Mouse (Mus musculus) midbrain, postnatal 0 days (tissue): ENCODE data around the gene Cntnap5a. TPM values are rescaled to one million over a fixed set of nuclear protein-coding genes. Genes with fewer than 3 reads are reported as not detected.

ENCODE experiments used
- ATAC-seq: fragments of 200-750 bp; cut with Nextera tagmentation; 2 replicates; pipeline ENCODE4 v1.8.0; 2017; ENCODE audit warnings: moderate number of reproducible peaks, mild to moderate bottlenecking, moderate TSS enrichment, moderate library complexity; ENCODE audit not compliant: low FRiP score
- DNase-seq: peaks from one replicate; pipeline ENCODE4 v3.0.0-alpha.2; 2015; ENCODE audit warnings: low spot score
- H3K27ac ChIP-seq: fragments of 300-500 bp; sonication (generic); 2 replicates; pipeline ENCODE4 v1.5.1; 2014; ENCODE audit warnings: low read depth, mild to moderate bottlenecking, low read length, mixed read lengths
- H3K27me3 ChIP-seq: fragments of 300-500 bp; sonication (generic); 2 replicates; pipeline ENCODE4 v1.6.1; 2014; ENCODE audit warnings: low read length, control low read depth, mixed read lengths; ENCODE audit not compliant: insufficient read depth
- H3K36me3 ChIP-seq: fragments of 300-500 bp; sonication (generic); 2 replicates; pipeline ENCODE4 v1.6.1; 2014; ENCODE audit warnings: low read length, control low read depth, mixed read lengths; ENCODE audit not compliant: insufficient read depth
- H3K4me1 ChIP-seq: fragments of 300-500 bp; sonication (generic); 2 replicates; pipeline ENCODE4 v1.6.1; 2014; ENCODE audit warnings: mild to moderate bottlenecking, control low read depth, antibody characterized with exemption, low read length, mixed read lengths; ENCODE audit not compliant: insufficient read depth
- H3K4me2 ChIP-seq: fragments of 300-500 bp; sonication (generic); 2 replicates; pipeline ENCODE4 v1.6.1; 2014; ENCODE audit warnings: low read depth, mild to moderate bottlenecking, low read length, mixed read lengths; ENCODE audit not compliant: poor library complexity, severe bottlenecking
- H3K4me3 ChIP-seq: fragments of 300-500 bp; sonication (generic); 2 replicates; pipeline ENCODE4 v1.5.1; 2014; ENCODE audit warnings: low read depth, mild to moderate bottlenecking, low read length, moderate library complexity
- H3K9ac ChIP-seq: fragments of 300-500 bp; sonication (generic); replicated peaks from 2 replicates; pipeline ENCODE4 v1.6.1; 2014; ENCODE audit warnings: mild to moderate bottlenecking, low read length, moderate library complexity, mixed read lengths; ENCODE audit not compliant: poor library complexity, severe bottlenecking
- H3K9me3 ChIP-seq: fragments of 300-500 bp; sonication (generic); 2 replicates; pipeline ENCODE4 v1.6.1; 2016; ENCODE audit warnings: low read length, control low read depth
- CTCF ChIP-seq: IDR thresholded peaks from 2 replicates; pipeline ENCODE4 v1.5.1; 2016; ENCODE audit warnings: antibody characterized with exemption, mild to moderate bottlenecking
- WGBS: fragments of 180-500 bp; shearing (Covaris S2); extraction: QIAGEN DNeasy Blood & Tissue Kit; methylation state at CpG from one replicate; pipeline ENCODE4 v1.1.7; 2014; 5-methylcytosine and 5-hydroxymethylcytosine counted together
- polyA plus RNA-seq: library from polyadenylated mRNA; unstranded; fragments of >200 nt; fragmentation: Nextera tagmentation; extraction: Ambion mirVana; gene quantifications from 2 replicates; pipeline ENCODE4 v1.2.1, GENCODE M21; 2015
- total RNA-seq: library from RNA; depleted of rRNA; stranded (reverse); fragments of >200 nt; gene quantifications from 2 replicates; pipeline ENCODE4 v1.2.3, GENCODE M21; 2014

Gene Cntnap5a
- total and polyA plus RNA-seq, 2 experiments from 2014 or later: 2.9 to 20.4 TPM

DNA sequence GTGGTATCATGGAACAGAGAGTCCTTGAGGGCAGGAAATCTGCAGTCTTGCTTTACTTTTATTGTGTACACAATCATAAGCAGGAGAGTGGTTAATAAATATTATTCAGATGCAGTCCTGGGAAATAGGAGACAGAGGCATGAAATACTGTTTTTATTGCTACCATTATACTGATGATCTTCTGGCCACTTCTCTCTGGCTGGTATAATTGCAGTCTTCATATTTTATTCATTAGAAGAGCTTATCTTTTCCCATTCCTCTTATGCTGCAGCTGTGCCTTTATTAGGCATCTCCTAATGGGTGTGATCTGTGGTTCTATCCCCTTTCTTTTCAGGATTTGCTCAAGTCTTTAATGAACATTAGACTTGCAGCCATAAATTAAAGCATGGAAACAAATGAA is 707.8 kb downstream of the Cntnap5a start:
- Histone ChIP-seq H3K4me1 (no peaks in the 10 kb centered on the region), H3K36me3 (no peaks in the 10 kb centered on the region), H3K27me3 (no peaks in the 10 kb centered on the region), H3K27ac (no peak overlapping the region), H3K9me3 (no peaks in the 10 kb centered on the region), H3K9ac (no peak overlapping the region), H3K4me2 (no peak overlapping the region), H3K4me3 (no peak overlapping the region)
- TF ChIP-seq CTCF: no peak
- DNase-seq (peak; percentile 3), ATAC-seq (no peak)

DNA sequence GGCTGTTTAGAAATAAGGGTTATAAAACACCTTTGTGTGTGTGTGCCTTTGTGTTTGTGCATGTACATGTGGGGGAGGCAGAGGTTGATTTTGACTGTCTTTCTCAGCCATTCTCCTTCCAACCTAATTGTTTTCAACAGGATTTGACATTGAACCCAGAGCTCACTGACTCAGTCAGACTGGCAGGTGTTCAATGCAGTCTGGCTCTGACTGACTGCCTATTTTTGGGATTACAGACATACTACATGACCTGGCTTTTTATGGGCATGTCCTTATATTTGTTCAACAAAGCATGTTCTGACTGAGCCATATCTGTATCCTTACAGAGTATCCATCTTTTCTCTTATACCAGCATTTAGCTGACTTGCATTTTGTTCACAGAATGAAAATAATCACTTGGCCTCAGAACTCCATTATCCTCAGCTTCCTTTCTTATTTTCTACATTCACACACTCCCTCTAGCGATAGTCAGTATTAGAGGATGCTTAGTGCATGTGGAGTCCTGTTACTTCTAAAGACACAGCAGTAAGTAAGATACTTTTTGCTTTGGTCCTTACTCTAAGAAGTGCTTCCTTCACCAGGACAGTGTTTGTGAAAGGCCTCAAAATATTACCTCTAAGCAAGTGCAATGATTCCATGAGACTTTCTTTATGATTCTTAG is 717.6 kb downstream of the Cntnap5a start:
- WGBS: 51% methylated on average over 1 of the region's 1 CpGs
- ATAC-seq: no peak

DNA sequence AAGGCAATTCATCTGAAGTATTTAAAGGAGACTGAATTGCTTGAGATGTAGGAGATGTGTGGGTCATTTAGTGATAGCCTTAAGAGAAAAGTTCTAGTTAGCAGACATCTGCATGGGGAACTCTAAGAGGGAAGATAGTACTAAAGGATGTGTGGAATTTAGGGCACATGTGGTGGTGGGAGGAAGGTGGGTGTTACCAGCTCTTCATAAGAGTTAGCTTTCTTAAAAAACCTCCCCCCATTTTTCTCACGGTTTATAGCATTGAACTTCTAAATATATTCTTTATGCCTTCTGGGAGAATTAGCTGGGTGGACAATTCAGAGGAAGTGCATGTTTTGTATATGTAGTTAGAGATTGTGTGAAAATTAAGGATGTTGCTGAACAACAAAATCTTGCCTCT is 725.3 kb downstream of the Cntnap5a start:
- Histone ChIP-seq H3K9ac (no peak overlapping the region), H3K27ac (no peak overlapping the region), H3K36me3 (no peaks in the 10 kb centered on the region), H3K9me3 (no peaks in the 10 kb centered on the region), H3K4me1 (no peaks in the 10 kb centered on the region), H3K27me3 (no peaks in the 10 kb centered on the region), H3K4me3 (no peak overlapping the region), H3K4me2 (no peak overlapping the region)
- DNase-seq: no peak
- ATAC-seq: no peak
- 89% methylated on average over 1 of the region's 1 CpGs for WGBS
- TF ChIP-seq CTCF: no peak

More for the DNA sequence above, 717.6 kb downstream of the Cntnap5a start:
- Histone ChIP-seq H3K9ac (no peak overlapping the region), H3K27me3 (no peaks in the 10 kb centered on the region), H3K36me3 (no peaks in the 10 kb centered on the region), H3K27ac (no peak overlapping the region), H3K4me3 (no peak overlapping the region), H3K9me3 (no peaks in the 10 kb centered on the region), H3K4me1 (no peaks in the 10 kb centered on the region), H3K4me2 (no peak overlapping the region)
- TF ChIP-seq CTCF: peak; percentile 50
- peak; percentile 12 for DNase-seq

DNA sequence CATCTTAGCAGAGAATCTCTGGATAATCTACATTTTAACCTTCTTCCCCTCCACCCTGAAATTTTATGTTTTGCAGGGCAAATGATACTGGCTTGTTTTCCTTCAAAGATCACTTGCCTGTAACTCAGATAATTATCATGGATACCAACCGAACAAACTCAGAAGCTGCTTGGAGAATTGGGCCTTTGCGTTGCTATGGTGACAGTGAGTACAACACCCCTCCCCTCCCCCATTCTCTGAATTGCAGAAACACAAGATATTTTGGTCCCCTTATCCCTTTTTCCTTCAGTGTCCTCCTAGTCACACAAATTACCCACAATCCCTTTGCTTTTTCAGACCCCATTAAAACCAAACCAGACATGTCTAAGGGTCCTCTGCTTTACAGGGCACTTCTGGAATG is 743.8 kb downstream of the Cntnap5a start:
- Histone ChIP-seq H3K4me3 (no peak overlapping the region), H3K36me3 (no peaks in the 10 kb centered on the region), H3K4me1 (0 out of 2 replicates have a peak, but pooled peaks cover 3% of the 10 kb centered on the region), H3K9me3 (no peaks in the 10 kb centered on the region), H3K4me2 (no peak overlapping the region), H3K9ac (no peak overlapping the region), H3K27me3 (no peaks in the 10 kb centered on the region), H3K27ac (no peak overlapping the region)
- TF ChIP-seq CTCF: no peak
- WGBS: 43% methylated on average over 2 of the region's 2 CpGs
- ATAC-seq (no peak), DNase-seq (peak; percentile 30)

GRCm38 (mm10) chr1:116455115-116455717 is 770.7 kb downstream of the Cntnap5a start:
- DNase-seq: peak; percentile 54
- H3K9ac ChIP-seq: no peak overlapping the region
- no peak overlapping the region for H3K4me2 ChIP-seq
- TF ChIP-seq CTCF: no peak
- no peaks in the 10 kb centered on the region for H3K27me3 ChIP-seq
- no peak overlapping the region for H3K4me3 ChIP-seq
- no peaks in the 10 kb centered on the region for H3K9me3 ChIP-seq
- no peaks in the 10 kb centered on the region for H3K4me1 ChIP-seq
- no peaks in the 10 kb centered on the region for H3K36me3 ChIP-seq
- no peak overlapping the region for H3K27ac ChIP-seq
- WGBS: 57% methylated on average over 4 of the region's 4 CpGs
- ATAC-seq: no peak

DNA sequence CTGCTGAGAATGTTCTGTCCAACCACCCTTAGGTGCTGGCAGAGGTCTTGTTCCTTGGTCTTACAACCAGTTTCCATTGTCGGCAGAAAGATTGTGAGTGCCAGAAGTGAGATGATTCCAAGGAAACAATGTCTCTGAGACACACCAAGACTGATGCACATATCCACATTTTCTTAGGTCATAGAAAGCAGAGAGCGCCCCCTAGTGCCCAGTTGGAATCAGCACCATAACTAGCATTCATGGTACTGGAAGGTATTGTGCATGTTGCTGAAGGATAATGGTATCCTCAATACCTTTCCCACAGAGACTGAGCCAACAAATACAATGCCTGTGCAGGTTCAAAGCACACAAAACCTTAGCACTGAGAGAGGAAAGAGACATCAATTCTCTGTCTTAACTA is 793.1 kb downstream of the Cntnap5a start:
- WGBS: 19% methylated on average over 2 of the region's 2 CpGs
- no peak overlapping the region for H3K27ac ChIP-seq
- H3K9me3 ChIP-seq: no peaks in the 10 kb centered on the region
- DNase-seq: peak; percentile 56
- no peak overlapping the region for H3K9ac ChIP-seq
- no peaks in the 10 kb centered on the region for H3K4me1 ChIP-seq
- no peaks in the 10 kb centered on the region for H3K27me3 ChIP-seq
- no peak overlapping the region for H3K4me3 ChIP-seq
- TF ChIP-seq CTCF: peak; percentile 72
- H3K36me3 ChIP-seq: no peaks in the 10 kb centered on the region
- no peak for ATAC-seq
- H3K4me2 ChIP-seq: no peak overlapping the region
